Mouse (Mus musculus): Measurements from ENCODE around the gene Rnf41. TPM values are rescaled to one million over a fixed set of nuclear protein-coding genes. Genes with fewer than 3 reads are reported as not detected.

The Rnf41 gene
- total and polyA plus RNA-seq, 3 experiments = 27.4 to 28.1 TPM; not detected in 1

GRCm38 (mm10) chr10:128369599-128369998 lies 41.9 kb upstream of the Rnf41 start:
- peaks cover 0 to 13% of the 10 kb centered on the region in 2 experiments; a peak in 3 of 4 replicates for H3K36me3 ChIP-seq (ENCODE audit: control insufficient read depth in 1 of 2, insufficient read depth in 2 of 2, low read length in 2 of 2)
- no peaks in the 10 kb centered on the region for H3K27me3 ChIP-seq (ENCODE audit: control insufficient read depth in 1 of 2, insufficient read depth in 2 of 2, low read length in 2 of 2)
- peak overlapping the region; percentile 83 for H3K27ac ChIP-seq (ENCODE audit: control insufficient read depth, low read depth, low read length)
- peak overlapping the region; percentile 52 to 63 for H3K4me3 ChIP-seq (ENCODE audit: control insufficient read depth in 1 of 2, insufficient read depth in 1 of 2, low read depth in 2 of 2, low read length in 2 of 2)
- H3K9ac ChIP-seq (ENCODE audit: control insufficient read depth, low read depth, low read length, poor library complexity, severe bottlenecking) = peak overlapping the region; percentile 87
- DNase-seq (ENCODE audit: low read depth, low spot score) = no peak
- H3K79me2 ChIP-seq (ENCODE audit: control insufficient read depth, insufficient read depth, low read length, poor library complexity) = peaks cover 2% of the 10 kb centered on the region; the same call in 1 of the 2 replicates
- H3K9me3 ChIP-seq (replicated peaks; ENCODE audit: insufficient read depth, low read length) = no peaks in the 10 kb centered on the region
- no peak; the same call in 1 of the 2 replicates for TF ChIP-seq CHD2 (IDR thresholded peaks at IDR 0.05; ENCODE audit: low read length)
- peaks cover 11 to 18% of the 10 kb centered on the region in 2 experiments for H3K4me1 ChIP-seq (ENCODE audit: control insufficient read depth in 1 of 2, insufficient read depth in 2 of 2, low read length in 2 of 2)

- no peak overlapping the region for H3K27ac ChIP-seq (ENCODE audit: control insufficient read depth, low read depth, low read length)
- peaks cover 0 to 13% of the 10 kb centered on the region in 2 experiments; a peak in 3 of 4 replicates for H3K36me3 ChIP-seq (ENCODE audit: control insufficient read depth in 1 of 2, insufficient read depth in 2 of 2, low read length in 2 of 2)
- peaks cover 2% of the 10 kb centered on the region; the same call in 1 of the 2 replicates for H3K79me2 ChIP-seq (ENCODE audit: control insufficient read depth, insufficient read depth, low read length, poor library complexity)
- no peak overlapping the region for H3K9ac ChIP-seq (ENCODE audit: control insufficient read depth, low read depth, low read length, poor library complexity, severe bottlenecking)
- H3K9me3 ChIP-seq (replicated peaks; ENCODE audit: insufficient read depth, low read length) = no peaks in the 10 kb centered on the region
- TF ChIP-seq RAD21 (IDR thresholded peaks at IDR 0.05; ENCODE audit: low read depth, low read length) (no peak), EP300 (IDR thresholded peaks at IDR 0.05; ENCODE audit: low read depth in 1 of 2, low read length in 2 of 2) (no peak), ZKSCAN1 (IDR thresholded peaks at IDR 0.05; ENCODE audit: low read depth, low read length) (no peak), MAZ (IDR thresholded peaks at IDR 0.05; ENCODE audit: low read depth, low read length) (no peak), CTCF (IDR thresholded peaks at IDR 0.05 in 2 of 3, conservative IDR thresholded peaks at IDR 0.05 in 1 of 3; ENCODE audit: control insufficient read depth in 1 of 3, insufficient read depth in 1 of 3, low read depth in 2 of 3, low read length in 3 of 3, poor library complexity in 1 of 3, severe bottlenecking in 1 of 3) (no peak), ZC3H11A (IDR thresholded peaks at IDR 0.05; ENCODE audit: low read depth, low read length) (no peak), E2F4 (IDR thresholded peaks at IDR 0.05; ENCODE audit: borderline replicate concordance, low read depth, low read length) (no peak), GABPA (IDR thresholded peaks at IDR 0.05; ENCODE audit: low read depth, low read length) (no peak), SMC3 (IDR thresholded peaks at IDR 0.05; ENCODE audit: low read depth, low read length) (no peak), MYB (IDR thresholded peaks at IDR 0.05; ENCODE audit: low read depth, low read length) (no peak), POLR2A (IDR thresholded peaks at IDR 0.05; ENCODE audit: control insufficient read depth in 1 of 2, insufficient read depth in 1 of 2, low read depth in 1 of 2, low read length in 2 of 2, poor library complexity in 1 of 2) (no peak), UBTF (IDR thresholded peaks at IDR 0.05; ENCODE audit: borderline replicate concordance, insufficient read depth, low read depth, low read length) (no peak), TCF12 (IDR thresholded peaks at IDR 0.05; ENCODE audit: low read depth, low read length) (no peak), TAL1 (IDR thresholded peaks at IDR 0.05; ENCODE audit: low read length) (no peak), USF1 (IDR thresholded peaks at IDR 0.05; ENCODE audit: low read depth, low read length) (no peak), MYC (IDR thresholded peaks at IDR 0.05; ENCODE audit: low read depth, low read length) (no peak), MAFK (IDR thresholded peaks at IDR 0.05; ENCODE audit: borderline replicate concordance, low read depth, low read length) (no peak)
- no peak for DNase-seq (ENCODE audit: low read depth, low spot score)
- H3K27me3 ChIP-seq (ENCODE audit: control insufficient read depth in 1 of 2, insufficient read depth in 2 of 2, low read length in 2 of 2) = no peaks in the 10 kb centered on the region
- H3K4me3 ChIP-seq (ENCODE audit: control insufficient read depth in 1 of 2, insufficient read depth in 1 of 2, low read depth in 2 of 2, low read length in 2 of 2) = no peak overlapping the region
- peaks cover 11 to 18% of the 10 kb centered on the region in 2 experiments for H3K4me1 ChIP-seq (ENCODE audit: control insufficient read depth in 1 of 2, insufficient read depth in 2 of 2, low read length in 2 of 2)
Observed at GRCm38 (mm10) chr10:128370021-128370420, 41.4 kb upstream of the Rnf41 start.

All from MEL (cell line).